Mouse (Mus musculus) heart, embryonic 12.5 days (tissue): Measurements from ENCODE around the gene 4933405L10Rik. TPM values are rescaled to one million over a fixed set of nuclear protein-coding genes. Genes with fewer than 3 reads are reported as not detected.

Experiments used
- ATAC-seq: fragments of 200-750 bp; cut with Nextera tagmentation; 2 replicates; pipeline ENCODE4 v1.8.0; 2017; ENCODE audit warnings: moderate TSS enrichment, moderate library complexity; ENCODE audit not compliant: insufficient number of reproducible peaks, low FRiP score
- H3K27ac ChIP-seq: fragments of 300-500 bp; sonication (generic); 2 replicates; pipeline ENCODE4 v1.5.1; 2016; ENCODE audit warnings: mild to moderate bottlenecking, moderate library complexity; ENCODE audit not compliant: poor library complexity, severe bottlenecking
- H3K27me3 ChIP-seq: fragments of 300-500 bp; sonication (generic); replicated peaks from 2 replicates; pipeline ENCODE4 v1.6.1; 2016; ENCODE audit warnings: mild to moderate bottlenecking, moderate library complexity
- H3K36me3 ChIP-seq: fragments of 300-500 bp; sonication (generic); 2 replicates; pipeline ENCODE4 v1.6.1; 2016; ENCODE audit warnings: mild to moderate bottlenecking, moderate library complexity
- H3K4me1 ChIP-seq: fragments of 300-500 bp; sonication (generic); replicated peaks from 2 replicates; pipeline ENCODE4 v1.6.1; 2016; ENCODE audit warnings: mild to moderate bottlenecking
- H3K4me2 ChIP-seq: fragments of 300-500 bp; sonication (generic); 2 replicates; pipeline ENCODE4 v1.6.1; 2016; ENCODE audit warnings: mild to moderate bottlenecking, moderate library complexity
- H3K4me3 ChIP-seq: fragments of 300-500 bp; sonication (generic); 2 replicates; pipeline ENCODE4 v1.5.1; 2016; ENCODE audit warnings: mild to moderate bottlenecking
- H3K9ac ChIP-seq: fragments of 300-500 bp; sonication (generic); 2 replicates; pipeline ENCODE4 v1.6.1; 2016; ENCODE audit warnings: mild to moderate bottlenecking, moderate library complexity
- H3K9me3 ChIP-seq: fragments of 300-500 bp; sonication (generic); replicated peaks from 2 replicates; pipeline ENCODE4 v1.6.1; 2016; ENCODE audit warnings: mild to moderate bottlenecking, moderate library complexity
- WGBS: fragments of 180-500 bp; shearing (Covaris S2); methylation state at CpG from one replicate; pipeline ENCODE4 v1.1.7; 2016; 5-methylcytosine and 5-hydroxymethylcytosine counted together
- polyA plus RNA-seq: library from polyadenylated mRNA; unstranded; fragments of >200 nt; fragmentation: Nextera tagmentation; extraction: Ambion mirVana; gene quantifications from 2 replicates; pipeline ENCODE4 v1.2.1, GENCODE M21; 2016

Gene 4933405L10Rik
- polyA plus RNA-seq, 1 experiment from 2014 or later = not detected

DNA sequence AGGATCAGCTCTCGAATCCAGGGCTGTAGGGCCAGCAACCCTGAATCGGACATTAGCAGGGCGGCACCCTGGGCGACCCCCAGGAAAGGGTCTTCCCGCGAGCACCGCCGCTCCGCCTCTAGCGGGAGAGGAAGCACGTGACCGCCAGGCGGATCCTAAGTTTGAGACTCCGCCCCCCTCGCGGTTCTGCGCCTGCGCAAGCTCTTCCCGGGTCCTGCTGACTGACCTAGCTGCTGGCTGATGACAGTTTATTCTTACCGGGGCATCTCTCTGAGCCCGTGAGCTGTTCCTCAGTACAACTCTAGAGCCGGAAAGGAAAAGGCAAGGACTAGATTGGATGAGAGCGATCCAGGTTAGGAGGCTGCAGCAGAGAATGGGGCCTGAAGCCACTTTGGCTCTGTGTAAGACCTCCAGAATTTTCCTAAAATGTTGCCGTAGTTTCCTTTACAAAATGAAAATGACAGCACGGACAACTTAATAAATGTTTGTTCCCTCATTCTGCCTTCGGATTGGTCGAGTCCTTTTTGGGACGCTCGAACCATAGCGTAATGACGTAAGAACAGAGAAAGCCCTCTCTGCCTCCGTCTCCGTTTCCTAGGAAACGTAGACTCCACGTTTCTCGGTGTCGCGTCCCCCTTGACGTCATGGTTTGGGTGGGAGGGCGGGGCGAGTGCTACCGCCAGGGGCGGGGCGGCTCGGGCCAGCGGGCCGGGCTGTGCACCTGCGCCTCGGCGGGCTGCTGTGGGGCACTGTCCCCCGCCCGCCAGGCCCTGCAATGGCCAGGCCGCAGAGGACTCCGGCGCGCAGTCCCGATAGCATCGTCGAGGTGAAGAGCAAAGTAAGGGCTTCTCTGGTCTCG is 6.3 kb upstream of the 4933405L10Rik start, which contains the start of the genes Acd and Pard6a:
TSS of gene Acd (minus strand) at position 137 of the 859 bp plus-strand sequence.
TSS of gene Pard6a (plus strand) at position 183 of the 859 bp plus-strand sequence.
- Histone ChIP-seq H3K4me3 (peak within 1 kb of the TSS; percentile 75), H3K4me1 (peaks cover 20% of the 10 kb centered on the region), H3K9me3 (no peaks in the 10 kb centered on the region), H3K27me3 (no peaks in the 10 kb centered on the region), H3K27ac (peak within 1 kb of the TSS; percentile 83), H3K4me2 (peak within 1 kb of the TSS; percentile 96), H3K9ac (peak within 1 kb of the TSS; percentile 83), H3K36me3 (peaks cover 43% of the 10 kb centered on the region)
- peak; percentile 86 for ATAC-seq
- under 1% methylated on average over 60 of the region's 60 CpGs for WGBS

DNA sequence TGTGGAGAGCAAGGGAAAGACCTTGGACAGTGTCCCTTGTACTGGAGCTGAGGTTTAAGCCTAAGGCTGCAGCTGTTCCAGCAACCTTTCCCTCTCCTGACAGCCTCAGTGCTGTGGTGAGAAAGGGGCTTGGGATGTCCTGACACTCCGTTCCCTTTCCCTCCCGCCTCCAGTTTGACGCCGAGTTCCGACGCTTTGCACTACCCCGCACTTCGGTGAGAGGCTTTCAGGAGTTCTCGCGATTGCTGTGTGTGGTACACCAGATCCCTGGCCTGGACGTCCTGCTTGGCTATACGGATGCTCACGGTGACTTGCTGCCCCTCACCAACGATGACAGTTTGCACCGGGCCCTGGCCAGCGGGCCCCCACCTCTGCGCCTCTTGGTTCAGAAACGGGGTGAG is 5.5 kb upstream of the 4933405L10Rik start:
- H3K27ac ChIP-seq = peak overlapping the region; percentile 83
- peaks cover 21% of the 10 kb centered on the region for H3K4me1 ChIP-seq
- WGBS = 53% methylated on average over 18 of the region's 18 CpGs
- H3K27me3 ChIP-seq = no peaks in the 10 kb centered on the region
- H3K9ac ChIP-seq = peak overlapping the region; percentile 83
- no peaks in the 10 kb centered on the region for H3K9me3 ChIP-seq
- H3K36me3 ChIP-seq = peaks cover 40% of the 10 kb centered on the region
- peak overlapping the region; percentile 75 for H3K4me3 ChIP-seq
- no peak for ATAC-seq
- peak overlapping the region; percentile 96 for H3K4me2 ChIP-seq

DNA sequence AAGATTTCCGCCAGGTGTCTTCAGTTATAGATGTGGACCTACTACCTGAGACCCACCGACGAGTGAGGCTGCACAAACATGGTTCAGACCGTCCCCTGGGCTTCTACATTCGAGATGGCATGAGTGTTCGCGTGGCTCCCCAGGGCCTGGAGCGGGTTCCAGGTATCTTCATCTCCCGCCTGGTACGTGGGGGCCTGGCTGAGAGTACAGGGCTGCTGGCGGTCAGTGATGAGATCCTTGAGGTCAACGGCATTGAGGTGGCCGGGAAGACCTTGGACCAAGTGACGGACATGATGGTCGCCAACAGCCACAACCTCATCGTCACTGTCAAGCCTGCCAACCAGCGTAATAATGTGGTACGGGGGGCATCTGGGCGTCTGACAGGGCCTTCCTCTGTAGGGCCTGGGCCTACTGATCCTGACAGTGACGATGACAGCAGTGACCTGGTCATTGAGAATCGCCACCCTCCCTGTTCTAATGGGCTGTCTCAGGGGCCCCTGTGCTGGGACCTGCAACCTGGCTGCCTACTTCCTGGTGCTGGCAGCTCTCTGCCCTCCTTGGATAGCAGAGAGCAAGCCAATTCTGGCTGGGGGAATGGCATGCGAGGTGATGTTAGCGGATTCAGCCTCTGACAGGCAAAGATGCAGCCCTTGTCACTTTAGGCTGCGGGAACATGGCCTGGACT is 4.6 kb upstream of the 4933405L10Rik start:
- H3K9ac ChIP-seq = 0 out of 2 replicates have a peak overlapping the region, but pooled peaks have one; percentile 83
- H3K36me3 ChIP-seq = peaks cover 31% of the 10 kb centered on the region
- no peaks in the 10 kb centered on the region for H3K27me3 ChIP-seq
- no peak overlapping the region for H3K4me3 ChIP-seq
- ATAC-seq = no peak
- H3K9me3 ChIP-seq = no peaks in the 10 kb centered on the region
- no peak overlapping the region for H3K27ac ChIP-seq
- H3K4me2 ChIP-seq = no peak overlapping the region
- H3K4me1 ChIP-seq = peaks cover 26% of the 10 kb centered on the region
- 87% methylated on average over 24 of the region's 24 CpGs for WGBS

DNA sequence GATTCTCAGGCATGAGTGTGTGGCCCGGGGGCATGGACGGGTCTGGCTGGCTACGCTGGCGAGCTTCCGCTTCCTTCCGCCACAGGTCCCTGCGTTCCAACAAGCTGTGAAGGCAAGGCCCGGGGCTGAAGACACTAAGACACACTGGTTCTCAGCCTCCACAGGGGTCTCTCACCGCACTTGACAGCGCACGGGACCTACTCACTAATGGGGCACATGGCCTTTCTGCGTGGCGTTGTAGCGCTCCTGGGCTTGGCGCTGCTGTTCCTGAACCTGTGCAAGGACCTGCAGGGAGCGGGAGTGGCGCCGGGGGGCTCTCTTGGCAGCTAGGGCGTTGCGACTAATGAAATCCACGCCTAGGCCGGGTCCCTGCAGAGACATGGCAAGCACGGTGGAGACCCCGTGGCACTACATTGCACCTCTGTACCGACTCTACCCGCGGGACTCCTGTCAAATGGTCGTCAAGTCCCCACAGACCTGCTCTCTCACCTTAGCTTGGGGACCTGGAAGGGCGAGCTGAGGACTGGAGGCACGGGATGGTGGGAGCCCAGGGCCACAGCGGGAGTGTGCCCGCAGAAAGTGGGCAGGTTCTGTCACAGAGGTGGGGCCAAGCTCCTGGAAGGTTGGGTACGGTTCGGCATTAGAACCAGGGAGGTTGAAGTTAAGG is 3.2 kb upstream of the 4933405L10Rik start:
- WGBS = 91% methylated on average over 34 of the region's 34 CpGs
- no peak overlapping the region for H3K4me2 ChIP-seq
- no peak overlapping the region for H3K4me3 ChIP-seq
- H3K9ac ChIP-seq = no peak overlapping the region
- no peaks in the 10 kb centered on the region for H3K27me3 ChIP-seq
- peaks cover 29% of the 10 kb centered on the region for H3K4me1 ChIP-seq
- no peaks in the 10 kb centered on the region for H3K9me3 ChIP-seq
- peaks cover 21% of the 10 kb centered on the region for H3K36me3 ChIP-seq
- no peak for ATAC-seq
- H3K27ac ChIP-seq = no peak overlapping the region

DNA sequence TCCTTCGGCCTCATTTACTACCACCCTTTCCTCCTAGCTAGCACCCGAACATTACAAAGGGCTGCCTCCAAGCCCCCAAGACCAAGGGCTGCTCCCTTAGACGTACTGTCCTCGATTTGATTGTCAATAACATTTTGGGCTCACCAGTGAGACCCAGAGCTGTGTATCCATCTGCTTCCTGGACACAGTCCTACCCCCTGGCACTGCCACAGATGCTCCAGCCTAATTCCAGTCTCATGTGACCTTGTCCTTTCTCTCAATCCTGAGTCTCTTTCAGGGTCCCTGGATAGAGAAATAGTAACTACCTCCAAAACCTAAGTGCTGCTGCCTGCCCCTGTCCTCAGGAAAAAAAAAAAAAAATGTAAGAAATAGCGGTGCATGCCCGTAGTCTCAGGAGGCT is 2.5 kb upstream of the 4933405L10Rik start:
- no peak for ATAC-seq
- Histone ChIP-seq H3K4me2 (no peak overlapping the region), H3K4me3 (no peak overlapping the region), H3K27ac (no peak overlapping the region), H3K9me3 (no peaks in the 10 kb centered on the region), H3K27me3 (no peaks in the 10 kb centered on the region), H3K4me1 (peaks cover 26% of the 10 kb centered on the region), H3K36me3 (peaks cover 21% of the 10 kb centered on the region), H3K9ac (no peak overlapping the region)
- 87% methylated on average over 6 of the region's 6 CpGs for WGBS

DNA sequence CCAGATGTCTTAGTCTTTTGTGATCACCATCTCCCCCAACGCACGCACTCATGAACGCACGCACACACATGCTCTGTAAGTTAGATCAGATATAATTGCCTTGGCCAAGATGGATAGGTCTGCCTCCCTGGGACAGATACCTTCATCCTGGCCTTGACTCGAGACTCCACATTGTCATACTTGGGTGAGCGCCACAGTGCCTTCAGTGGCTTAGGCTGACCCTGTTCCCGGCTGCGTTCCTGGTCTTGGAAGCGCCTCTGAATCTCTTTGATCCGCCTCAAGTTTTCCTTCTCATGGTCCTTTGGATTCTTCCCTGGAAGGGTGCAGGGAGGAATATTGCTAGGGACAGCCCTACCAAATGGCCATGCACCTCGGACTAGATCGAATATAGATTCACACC is 1.0 kb upstream of the 4933405L10Rik start:
- Histone ChIP-seq H3K4me2 (peak overlapping the region; percentile 98), H3K4me1 (peaks cover 21% of the 10 kb centered on the region), H3K27me3 (no peaks in the 10 kb centered on the region), H3K27ac (no peak overlapping the region), H3K9ac (no peak overlapping the region), H3K9me3 (no peaks in the 10 kb centered on the region), H3K4me3 (peak overlapping the region; percentile 74; the same call in 1 of the 2 replicates), H3K36me3 (peaks cover 21% of the 10 kb centered on the region)
- whole genome bisulfite sequencing = 86% methylated on average over 12 of the region's 12 CpGs
- no peak for ATAC-seq

DNA sequence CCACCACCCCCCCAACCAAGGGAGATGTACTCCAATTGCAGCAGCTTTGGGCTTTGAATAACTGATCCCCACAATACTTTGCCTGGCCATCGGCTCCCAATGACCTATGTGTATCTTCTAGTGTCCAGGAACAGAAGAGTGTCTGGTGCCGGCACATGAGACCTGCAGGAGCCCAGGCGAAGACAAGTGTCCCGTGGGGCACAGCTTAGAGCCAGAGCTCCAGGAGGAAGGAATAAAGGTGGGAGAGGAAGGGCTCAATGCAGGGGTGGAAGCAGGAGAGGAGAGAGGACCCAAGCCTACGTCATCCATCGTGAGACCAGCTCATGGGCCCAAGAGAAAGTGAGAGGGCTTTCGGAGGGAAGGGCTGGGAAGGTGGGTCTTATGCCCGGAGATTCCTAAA is 1.2 kb downstream of the 4933405L10Rik start:
- Histone ChIP-seq H3K4me3 (no peak overlapping the region), H3K36me3 (peaks cover 9% of the 10 kb centered on the region), H3K27ac (no peak overlapping the region), H3K4me1 (peaks cover 9% of the 10 kb centered on the region), H3K4me2 (no peak overlapping the region), H3K27me3 (no peaks in the 10 kb centered on the region), H3K9ac (no peak overlapping the region), H3K9me3 (no peaks in the 10 kb centered on the region)
- 89% methylated on average over 8 of the region's 8 CpGs for WGBS
- ATAC-seq = no peak

DNA sequence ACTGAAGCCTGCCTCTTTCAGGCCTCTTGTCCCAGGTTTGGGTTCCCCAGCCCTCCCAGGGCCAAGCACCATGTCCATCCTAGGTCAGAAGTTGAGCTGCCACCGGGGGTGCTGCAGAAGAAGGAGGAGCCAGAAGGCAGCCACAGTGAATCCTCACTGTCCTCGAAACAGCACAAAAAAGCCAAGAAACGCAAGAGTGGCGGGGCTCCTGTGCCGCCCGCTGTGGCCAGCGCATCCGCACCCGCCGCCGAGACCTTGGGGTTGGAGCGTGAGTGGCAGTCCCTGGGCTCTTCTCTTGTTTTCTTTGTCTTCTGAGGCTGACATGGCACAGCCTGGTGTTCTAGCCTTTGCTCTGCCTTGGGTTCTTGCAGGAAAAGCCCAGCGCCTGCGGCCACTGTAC is 1.9 kb downstream of the 4933405L10Rik start:
- no peak overlapping the region for H3K27ac ChIP-seq
- H3K9ac ChIP-seq = no peak overlapping the region
- 68% methylated on average over 14 of the region's 14 CpGs for WGBS

DNA sequence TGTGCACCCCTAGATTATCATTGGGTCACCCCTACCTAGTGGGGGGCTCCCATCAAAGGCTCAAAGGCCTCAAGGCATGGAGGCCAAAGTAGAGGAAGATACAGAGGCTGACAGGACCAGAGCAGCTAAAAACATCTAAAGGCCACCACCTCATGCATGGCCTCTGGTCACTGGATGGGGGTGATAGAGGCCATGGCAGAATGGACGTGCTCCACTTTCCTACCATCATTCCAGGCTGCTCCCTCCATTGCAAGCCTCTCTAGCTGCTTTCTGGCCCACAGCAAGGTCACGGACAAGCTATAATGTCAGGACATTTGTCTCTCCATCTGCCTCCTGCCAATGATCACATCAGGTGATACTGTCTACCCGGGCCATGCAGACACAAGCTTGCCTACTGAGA is 4.8 kb downstream of the 4933405L10Rik start:
- 72% methylated on average over 3 of the region's 3 CpGs for WGBS
- H3K4me3 ChIP-seq = no peak overlapping the region
- no peaks in the 10 kb centered on the region for H3K27me3 ChIP-seq
- H3K4me1 ChIP-seq = peaks cover 5% of the 10 kb centered on the region
- ATAC-seq = no peak
- H3K9ac ChIP-seq = no peak overlapping the region
- H3K9me3 ChIP-seq = no peaks in the 10 kb centered on the region
- H3K4me2 ChIP-seq = no peak overlapping the region
- peaks cover 6% of the 10 kb centered on the region for H3K36me3 ChIP-seq
- no peak overlapping the region for H3K27ac ChIP-seq

More for the DNA sequence above, 1.9 kb downstream of the 4933405L10Rik start:
- no peaks in the 10 kb centered on the region for H3K27me3 ChIP-seq
- no peak overlapping the region for H3K4me2 ChIP-seq
- H3K4me1 ChIP-seq = peaks cover 9% of the 10 kb centered on the region
- ATAC-seq = no peak
- H3K36me3 ChIP-seq = peaks cover 3% of the 10 kb centered on the region
- H3K9me3 ChIP-seq = no peaks in the 10 kb centered on the region
- no peak overlapping the region for H3K4me3 ChIP-seq

DNA sequence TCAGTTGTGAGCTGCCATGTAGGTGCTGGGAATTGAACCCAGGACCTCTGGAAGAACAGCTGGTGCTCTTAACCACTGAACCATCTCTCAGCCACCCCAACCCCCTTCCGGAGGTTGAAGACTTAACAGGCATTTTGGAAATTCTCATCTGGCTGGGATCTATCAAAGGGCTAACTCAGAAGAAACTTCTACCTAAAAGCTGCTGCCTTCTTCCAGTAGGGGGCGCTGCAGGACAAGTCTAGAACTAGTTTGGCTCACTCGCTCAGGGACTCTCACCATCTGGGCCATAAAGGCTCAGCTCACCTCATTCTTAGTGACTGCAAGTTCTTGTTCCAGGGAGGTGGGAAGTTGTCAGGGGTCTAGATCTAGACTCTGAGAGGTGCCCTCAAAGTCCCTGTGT is 6.7 kb downstream of the 4933405L10Rik start:
- H3K4me1 ChIP-seq = no peaks in the 10 kb centered on the region
- no peaks in the 10 kb centered on the region for H3K9me3 ChIP-seq
- WGBS = 8% methylated on average over 3 of the region's 3 CpGs
- no peaks in the 10 kb centered on the region for H3K27me3 ChIP-seq
- H3K36me3 ChIP-seq = peaks cover 6% of the 10 kb centered on the region
- H3K9ac ChIP-seq = no peak overlapping the region
- H3K27ac ChIP-seq = no peak overlapping the region
- no peak overlapping the region for H3K4me3 ChIP-seq
- ATAC-seq = peak; percentile 44; the same call in 1 of the 2 replicates
- no peak overlapping the region for H3K4me2 ChIP-seq

DNA sequence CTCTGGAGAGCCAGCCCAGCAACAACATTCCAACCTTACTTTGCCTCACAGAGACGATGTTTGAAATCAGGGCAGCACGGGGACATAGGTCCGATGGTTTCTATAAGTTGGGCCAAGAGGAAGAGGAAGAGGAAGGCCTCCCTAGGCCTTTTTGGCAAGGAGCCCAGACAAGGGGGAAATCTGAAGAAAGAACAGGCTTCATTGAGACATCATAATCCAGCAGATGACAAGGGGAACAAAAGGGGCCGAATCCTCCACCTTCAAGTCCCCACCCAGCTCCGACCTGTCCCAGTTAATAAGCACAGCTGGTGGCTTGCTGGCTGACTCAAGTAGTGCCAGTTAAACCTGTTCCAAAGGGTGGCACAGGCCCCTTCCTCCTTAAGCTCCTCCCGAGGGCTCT is 7.6 kb downstream of the 4933405L10Rik start:
- Histone ChIP-seq H3K4me3 (no peak overlapping the region), H3K36me3 (peaks cover 6% of the 10 kb centered on the region), H3K4me1 (no peaks in the 10 kb centered on the region), H3K27ac (peak overlapping the region; percentile 31; the same call in 1 of the 2 replicates), H3K9ac (no peak overlapping the region), H3K9me3 (no peaks in the 10 kb centered on the region), H3K27me3 (no peaks in the 10 kb centered on the region), H3K4me2 (no peak overlapping the region)
- WGBS = 67% methylated on average over 6 of the region's 6 CpGs
- no peak for ATAC-seq
